Mouse (Mus musculus) lung, embryonic 16.5 days (tissue): ENCODE results near the gene Kcnj10. TPM values are rescaled to one million over a fixed set of nuclear protein-coding genes. Genes with fewer than 3 reads are reported as not detected.

Experiments
- ATAC-seq: fragments of 200-750 bp; cut with Nextera tagmentation; 2 replicates; pipeline ENCODE4 v1.8.0; 2017; ENCODE audit warnings: low read depth, mild to moderate bottlenecking, moderate library complexity
- H3K27ac ChIP-seq: fragments of 300-500 bp; sonication (generic); 2 replicates; pipeline ENCODE4 v1.5.1; 2014; ENCODE audit warnings: mild to moderate bottlenecking, control low read depth, low read length
- H3K27me3 ChIP-seq: fragments of 300-500 bp; sonication (generic); 2 replicates; pipeline ENCODE4 v1.6.1; 2014; ENCODE audit warnings: low read depth, low read length, mixed read lengths; ENCODE audit not compliant: control insufficient read depth, insufficient read depth
- H3K36me3 ChIP-seq: fragments of 300-500 bp; sonication (generic); 2 replicates; pipeline ENCODE4 v1.6.1; 2014; ENCODE audit warnings: low read length; ENCODE audit not compliant: control insufficient read depth, insufficient read depth
- H3K4me1 ChIP-seq: fragments of 300-500 bp; sonication (generic); replicated peaks from 2 replicates; pipeline ENCODE4 v1.6.1; 2014; ENCODE audit warnings: low read length, mixed read lengths; ENCODE audit not compliant: control insufficient read depth, insufficient read depth
- H3K4me2 ChIP-seq: fragments of 300-500 bp; sonication (generic); 2 replicates; pipeline ENCODE4 v1.6.1; 2014; ENCODE audit warnings: low read depth, low read length, control low read depth
- H3K4me3 ChIP-seq: fragments of 300-500 bp; sonication (generic); 2 replicates; pipeline ENCODE4 v1.5.1; 2014; ENCODE audit warnings: mild to moderate bottlenecking, low read length, control low read depth
- H3K9ac ChIP-seq: fragments of 300-500 bp; sonication (generic); 2 replicates; pipeline ENCODE4 v1.6.1; 2014; ENCODE audit warnings: low read length, control low read depth
- H3K9me3 ChIP-seq: fragments of 300-500 bp; sonication (generic); 2 replicates; pipeline ENCODE4 v1.6.1; 2016; ENCODE audit warnings: low read length; ENCODE audit not compliant: control insufficient read depth
- WGBS: fragments of 180-500 bp; shearing (Covaris S2); extraction: QIAGEN DNeasy Blood & Tissue Kit; methylation state at CpG from one replicate; pipeline ENCODE4 v1.1.7; 2014; 5-methylcytosine and 5-hydroxymethylcytosine counted together
- polyA plus RNA-seq: library from polyadenylated mRNA; unstranded; fragments of >200 nt; fragmentation: Nextera tagmentation; extraction: Ambion mirVana; gene quantifications from 2 replicates; pipeline ENCODE4 v1.2.1, GENCODE M21; 2015

Kcnj10 gene
- polyA plus RNA-seq, 1 experiment from 2014 or later: 0.20 TPM

GRCm38 (mm10) chr1:172309699-172310398 is 31.2 kb upstream of the Kcnj10 start:
- Histone ChIP-seq H3K9me3 (no peaks in the 10 kb centered on the region), H3K4me2 (peak overlapping the region; percentile 75), H3K27ac (peak overlapping the region; percentile 98), H3K27me3 (no peaks in the 10 kb centered on the region), H3K9ac (peak overlapping the region; percentile 69), H3K4me1 (peaks cover 29% of the 10 kb centered on the region), H3K36me3 (no peaks in the 10 kb centered on the region), H3K4me3 (peak overlapping the region; percentile 41)
- 2% methylated on average over 14 of the region's 14 CpGs for WGBS
- peak; percentile 71 for ATAC-seq

- ATAC-seq: peak; percentile 41
- peak overlapping the region; percentile 78 for H3K9ac ChIP-seq
- H3K27ac ChIP-seq: peak overlapping the region; percentile 98
- peak overlapping the region; percentile 75 for H3K4me3 ChIP-seq
- peak overlapping the region; percentile 92 for H3K4me2 ChIP-seq
- no peaks in the 10 kb centered on the region for H3K36me3 ChIP-seq
- no peaks in the 10 kb centered on the region for H3K9me3 ChIP-seq
- 2% methylated on average over 23 of the region's 23 CpGs for WGBS
- no peaks in the 10 kb centered on the region for H3K27me3 ChIP-seq
- peaks cover 29% of the 10 kb centered on the region for H3K4me1 ChIP-seq
These were observed 29.6 kb upstream of the Kcnj10 start for GRCm38 (mm10) chr1:172311248-172311906.

GRCm38 (mm10) chr1:172311921-172312767 is 28.9 kb upstream of the Kcnj10 start:
- H3K9ac ChIP-seq: peak overlapping the region; percentile 78
- ATAC-seq: peak; percentile 87
- peaks cover 29% of the 10 kb centered on the region for H3K4me1 ChIP-seq
- peak overlapping the region; percentile 75 for H3K4me3 ChIP-seq
- no peaks in the 10 kb centered on the region for H3K36me3 ChIP-seq
- H3K27me3 ChIP-seq: no peaks in the 10 kb centered on the region
- WGBS: under 1% methylated on average over 35 of the region's 55 CpGs
- H3K27ac ChIP-seq: peak overlapping the region; percentile 98
- no peaks in the 10 kb centered on the region for H3K9me3 ChIP-seq
- H3K4me2 ChIP-seq: peak overlapping the region; percentile 92

- Histone ChIP-seq H3K9me3 (no peaks in the 10 kb centered on the region), H3K27ac (no peak overlapping the region), H3K4me2 (peak overlapping the region; percentile 92), H3K4me3 (peak overlapping the region; percentile 75), H3K9ac (peak overlapping the region; percentile 78), H3K36me3 (peaks cover 1% of the 10 kb centered on the region; the same call in 1 of the 2 replicates), H3K27me3 (no peaks in the 10 kb centered on the region), H3K4me1 (peaks cover 29% of the 10 kb centered on the region)
- no peak; the same call in 1 of the 2 replicates for ATAC-seq
- 13% methylated on average over 16 of the region's 16 CpGs for WGBS
These were observed 28.0 kb upstream of the Kcnj10 start for GRCm38 (mm10) chr1:172312768-172313561.

GRCm38 (mm10) chr1:172313613-172314411 is 27.2 kb upstream of the Kcnj10 start:
- H3K4me2 ChIP-seq: peak overlapping the region; percentile 19; the same call in 1 of the 2 replicates
- no peaks in the 10 kb centered on the region for H3K27me3 ChIP-seq
- H3K9me3 ChIP-seq: no peaks in the 10 kb centered on the region
- H3K4me3 ChIP-seq: no peak overlapping the region
- no peak overlapping the region for H3K9ac ChIP-seq
- WGBS: 80% methylated on average over 10 of the region's 10 CpGs
- peaks cover 6% of the 10 kb centered on the region for H3K36me3 ChIP-seq
- peaks cover 24% of the 10 kb centered on the region for H3K4me1 ChIP-seq
- no peak overlapping the region for H3K27ac ChIP-seq
- ATAC-seq: no peak

- Histone ChIP-seq H3K4me2 (no peak overlapping the region), H3K4me1 (peaks cover 22% of the 10 kb centered on the region), H3K27me3 (no peaks in the 10 kb centered on the region), H3K27ac (no peak overlapping the region), H3K36me3 (peaks cover 9% of the 10 kb centered on the region), H3K9ac (no peak overlapping the region; the same call in 1 of the 2 replicates), H3K4me3 (no peak overlapping the region), H3K9me3 (no peaks in the 10 kb centered on the region)
- ATAC-seq: no peak
- WGBS: 88% methylated on average over 3 of the region's 3 CpGs
These were observed 26.1 kb upstream of the Kcnj10 start for GRCm38 (mm10) chr1:172314911-172315310.

GRCm38 (mm10) chr1:172317431-172317830 is 23.6 kb upstream of the Kcnj10 start:
- no peak overlapping the region for H3K4me3 ChIP-seq
- WGBS: 69% methylated on average over 18 of the region's 18 CpGs
- H3K9ac ChIP-seq: no peak overlapping the region
- H3K9me3 ChIP-seq: no peaks in the 10 kb centered on the region
- no peak for ATAC-seq
- H3K27ac ChIP-seq: no peak overlapping the region
- peaks cover 10% of the 10 kb centered on the region for H3K4me1 ChIP-seq
- H3K27me3 ChIP-seq: no peaks in the 10 kb centered on the region
- no peak overlapping the region for H3K4me2 ChIP-seq
- peaks cover 9% of the 10 kb centered on the region for H3K36me3 ChIP-seq

- ATAC-seq: no peak
- 65% methylated on average over 15 of the region's 15 CpGs for WGBS
- Histone ChIP-seq H3K9me3 (no peaks in the 10 kb centered on the region), H3K9ac (no peak overlapping the region), H3K4me3 (no peak overlapping the region), H3K36me3 (peaks cover 9% of the 10 kb centered on the region), H3K27me3 (no peaks in the 10 kb centered on the region), H3K4me2 (no peak overlapping the region), H3K4me1 (peaks cover 7% of the 10 kb centered on the region), H3K27ac (no peak overlapping the region)
These were observed 23.1 kb upstream of the Kcnj10 start for GRCm38 (mm10) chr1:172317946-172318345.
